Mouse (Mus musculus) midbrain, embryonic 12.5 days (tissue): ENCODE data around the gene Cacnb4. TPM values are rescaled to one million over a fixed set of nuclear protein-coding genes. Genes with fewer than 3 reads are reported as not detected.

Source experiments
- ATAC-seq: fragments of 200-750 bp; cut with Nextera tagmentation; 2 replicates; pipeline ENCODE4 v1.8.0; 2017; ENCODE audit warnings: low read depth, moderate TSS enrichment, moderate library complexity; ENCODE audit not compliant: low FRiP score
- H3K27ac ChIP-seq: fragments of 300-500 bp; sonication (generic); replicated peaks from 2 replicates; pipeline ENCODE4 v1.5.1; 2016; ENCODE audit warnings: mild to moderate bottlenecking
- H3K27me3 ChIP-seq: fragments of 300-500 bp; sonication (generic); 2 replicates; pipeline ENCODE4 v1.6.1; 2016; ENCODE audit warnings: mild to moderate bottlenecking
- H3K36me3 ChIP-seq: fragments of 300-500 bp; sonication (generic); 2 replicates; pipeline ENCODE4 v1.6.1; 2016
- H3K4me1 ChIP-seq: fragments of 300-500 bp; sonication (generic); 2 replicates; pipeline ENCODE4 v1.6.1; 2016
- H3K4me2 ChIP-seq: fragments of 300-500 bp; sonication (generic); replicated peaks from 2 replicates; pipeline ENCODE4 v1.6.1; 2016; ENCODE audit warnings: mild to moderate bottlenecking, moderate library complexity
- H3K4me3 ChIP-seq: fragments of 300-500 bp; sonication (generic); 2 replicates; pipeline ENCODE4 v1.5.1; 2016; ENCODE audit warnings: mild to moderate bottlenecking
- H3K9ac ChIP-seq: fragments of 300-500 bp; sonication (generic); replicated peaks from 2 replicates; pipeline ENCODE4 v1.6.1; 2016; ENCODE audit warnings: mild to moderate bottlenecking, moderate library complexity
- H3K9me3 ChIP-seq: fragments of 300-500 bp; sonication (generic); 2 replicates; pipeline ENCODE4 v1.6.1; 2016; ENCODE audit warnings: mild to moderate bottlenecking
- WGBS: fragments of 180-500 bp; shearing (Covaris S2); methylation state at CpG from one replicate; pipeline ENCODE4 v1.1.7; 2016; 5-methylcytosine and 5-hydroxymethylcytosine counted together
- polyA plus RNA-seq: library from polyadenylated mRNA; unstranded; fragments of >200 nt; fragmentation: Nextera tagmentation; extraction: Ambion mirVana; gene quantifications from 2 replicates; pipeline ENCODE4 v1.2.1, GENCODE M21; 2016

Gene Cacnb4
- polyA plus RNA-seq, 1 experiment from 2014 or later: 5.0 TPM

GRCm38 (mm10) chr2:52533696-52534095, 142.9 kb downstream of the Cacnb4 start:
- WGBS: 82% methylated on average over 5 of the region's 5 CpGs
- ATAC-seq: no peak
- Histone ChIP-seq H3K9me3 (no peaks in the 10 kb centered on the region), H3K9ac (no peak overlapping the region), H3K4me2 (no peak overlapping the region), H3K36me3 (no peaks in the 10 kb centered on the region), H3K4me3 (no peak overlapping the region), H3K27me3 (no peaks in the 10 kb centered on the region), H3K4me1 (no peaks in the 10 kb centered on the region), H3K27ac (no peak overlapping the region)

GRCm38 (mm10) chr2:52530521-52530920, 146.1 kb downstream of the Cacnb4 start:
- Histone ChIP-seq H3K4me1 (no peaks in the 10 kb centered on the region), H3K4me3 (no peak overlapping the region), H3K4me2 (no peak overlapping the region), H3K27ac (no peak overlapping the region), H3K9ac (no peak overlapping the region), H3K9me3 (no peaks in the 10 kb centered on the region), H3K27me3 (no peaks in the 10 kb centered on the region), H3K36me3 (no peaks in the 10 kb centered on the region)
- 90% methylated on average over 2 of the region's 2 CpGs for WGBS
- ATAC-seq: no peak

GRCm38 (mm10) chr2:52529245-52529644, 147.4 kb downstream of the Cacnb4 start:
- H3K9ac ChIP-seq: no peak overlapping the region
- WGBS: 88% methylated on average over 7 of the region's 7 CpGs
- no peak for ATAC-seq
- H3K4me3 ChIP-seq: no peak overlapping the region
- H3K9me3 ChIP-seq: no peaks in the 10 kb centered on the region
- no peak overlapping the region for H3K4me2 ChIP-seq
- H3K27me3 ChIP-seq: no peaks in the 10 kb centered on the region
- no peak overlapping the region for H3K27ac ChIP-seq
- H3K4me1 ChIP-seq: no peaks in the 10 kb centered on the region
- H3K36me3 ChIP-seq: no peaks in the 10 kb centered on the region

- H3K27ac ChIP-seq: no peak overlapping the region
- H3K36me3 ChIP-seq: no peaks in the 10 kb centered on the region
- H3K4me1 ChIP-seq: no peaks in the 10 kb centered on the region
- no peaks in the 10 kb centered on the region for H3K9me3 ChIP-seq
- ATAC-seq: no peak
- no peak overlapping the region for H3K4me2 ChIP-seq
- H3K9ac ChIP-seq: no peak overlapping the region
- 90% methylated on average over 11 of the region's 11 CpGs for WGBS
- no peaks in the 10 kb centered on the region for H3K27me3 ChIP-seq
- no peak overlapping the region for H3K4me3 ChIP-seq
These were observed 150.6 kb downstream of the Cacnb4 start for GRCm38 (mm10) chr2:52525876-52526592.

GRCm38 (mm10) chr2:52523056-52523715, 153.4 kb downstream of the Cacnb4 start:
- no peaks in the 10 kb centered on the region for H3K9me3 ChIP-seq
- no peak overlapping the region for H3K9ac ChIP-seq
- H3K4me3 ChIP-seq: no peak overlapping the region
- WGBS: 90% methylated on average over 7 of the region's 7 CpGs
- no peaks in the 10 kb centered on the region for H3K27me3 ChIP-seq
- H3K27ac ChIP-seq: no peak overlapping the region
- no peak overlapping the region for H3K4me2 ChIP-seq
- H3K4me1 ChIP-seq: no peaks in the 10 kb centered on the region
- ATAC-seq: no peak
- no peaks in the 10 kb centered on the region for H3K36me3 ChIP-seq

- Histone ChIP-seq H3K4me3 (no peak overlapping the region), H3K4me2 (no peak overlapping the region), H3K27ac (no peak overlapping the region), H3K36me3 (no peaks in the 10 kb centered on the region), H3K9ac (no peak overlapping the region), H3K27me3 (no peaks in the 10 kb centered on the region), H3K9me3 (no peaks in the 10 kb centered on the region), H3K4me1 (no peaks in the 10 kb centered on the region)
- no peak for ATAC-seq
- 88% methylated on average over 1 of the region's 1 CpGs for WGBS
These were observed 155.6 kb downstream of the Cacnb4 start for GRCm38 (mm10) chr2:52521012-52521411.

- ATAC-seq: no peak
- no peak overlapping the region for H3K4me2 ChIP-seq
- WGBS: 85% methylated on average over 4 of the region's 4 CpGs
- no peaks in the 10 kb centered on the region for H3K36me3 ChIP-seq
- H3K4me1 ChIP-seq: no peaks in the 10 kb centered on the region
- H3K27ac ChIP-seq: no peak overlapping the region
- H3K9me3 ChIP-seq: no peaks in the 10 kb centered on the region
- no peak overlapping the region for H3K9ac ChIP-seq
- no peaks in the 10 kb centered on the region for H3K27me3 ChIP-seq
- no peak overlapping the region for H3K4me3 ChIP-seq
These were observed 157.9 kb downstream of the Cacnb4 start for GRCm38 (mm10) chr2:52518740-52519139.

GRCm38 (mm10) chr2:52516534-52516933, 160.1 kb downstream of the Cacnb4 start:
- Histone ChIP-seq H3K4me2 (no peak overlapping the region), H3K9me3 (no peaks in the 10 kb centered on the region), H3K4me3 (no peak overlapping the region), H3K36me3 (no peaks in the 10 kb centered on the region), H3K27me3 (no peaks in the 10 kb centered on the region), H3K4me1 (peaks cover 7% of the 10 kb centered on the region), H3K27ac (no peak overlapping the region), H3K9ac (no peak overlapping the region)
- 85% methylated on average over 3 of the region's 3 CpGs for WGBS
- ATAC-seq: no peak

- ATAC-seq: no peak
- no peaks in the 10 kb centered on the region for H3K27me3 ChIP-seq
- no peak overlapping the region for H3K9ac ChIP-seq
- H3K4me1 ChIP-seq: peaks cover 7% of the 10 kb centered on the region
- no peak overlapping the region for H3K27ac ChIP-seq
- H3K9me3 ChIP-seq: no peaks in the 10 kb centered on the region
- no peak overlapping the region for H3K4me3 ChIP-seq
- no peak overlapping the region for H3K4me2 ChIP-seq
- 69% methylated on average over 3 of the region's 3 CpGs for WGBS
- H3K36me3 ChIP-seq: no peaks in the 10 kb centered on the region
These were observed 163.7 kb downstream of the Cacnb4 start for GRCm38 (mm10) chr2:52512865-52513388.

- Histone ChIP-seq H3K9ac (no peak overlapping the region), H3K9me3 (no peaks in the 10 kb centered on the region), H3K4me3 (no peak overlapping the region), H3K4me2 (peak overlapping the region; percentile 27), H3K27me3 (no peaks in the 10 kb centered on the region), H3K27ac (peak overlapping the region; percentile 8; the same call in 1 of the 2 replicates), H3K4me1 (peaks cover 7% of the 10 kb centered on the region), H3K36me3 (no peaks in the 10 kb centered on the region)
- WGBS: 28% methylated on average over 3 of the region's 3 CpGs
- ATAC-seq: no peak
These were observed 164.4 kb downstream of the Cacnb4 start for GRCm38 (mm10) chr2:52512206-52512605.

- Histone ChIP-seq H3K27me3 (no peaks in the 10 kb centered on the region), H3K4me2 (peak overlapping the region; percentile 27), H3K4me1 (peaks cover 7% of the 10 kb centered on the region), H3K9ac (no peak overlapping the region), H3K9me3 (no peaks in the 10 kb centered on the region), H3K36me3 (no peaks in the 10 kb centered on the region), H3K27ac (peak overlapping the region; percentile 8; the same call in 1 of the 2 replicates), H3K4me3 (no peak overlapping the region)
- 22% methylated on average over 13 of the region's 13 CpGs for WGBS
- ATAC-seq: peak; percentile 52; the same call in 1 of the 2 replicates
These were observed 164.8 kb downstream of the Cacnb4 start for GRCm38 (mm10) chr2:52511799-52512198.

GRCm38 (mm10) chr2:52509779-52510500, 166.7 kb downstream of the Cacnb4 start:
- Histone ChIP-seq H3K9ac (no peak overlapping the region), H3K9me3 (no peaks in the 10 kb centered on the region), H3K4me1 (peaks cover 7% of the 10 kb centered on the region), H3K4me2 (no peak overlapping the region), H3K4me3 (no peak overlapping the region), H3K36me3 (no peaks in the 10 kb centered on the region), H3K27ac (no peak overlapping the region), H3K27me3 (no peaks in the 10 kb centered on the region)
- no peak for ATAC-seq
- WGBS: 80% methylated on average over 19 of the region's 19 CpGs
